Mouse (Mus musculus): Measurements from ENCODE around the gene Pank3.
"Not testable (repeated sequence)": the region's sequence is repeated elsewhere in the genome, so short reads cannot be mapped to it uniquely, and the experiment has no call there.

Pank3 gene

DNA sequence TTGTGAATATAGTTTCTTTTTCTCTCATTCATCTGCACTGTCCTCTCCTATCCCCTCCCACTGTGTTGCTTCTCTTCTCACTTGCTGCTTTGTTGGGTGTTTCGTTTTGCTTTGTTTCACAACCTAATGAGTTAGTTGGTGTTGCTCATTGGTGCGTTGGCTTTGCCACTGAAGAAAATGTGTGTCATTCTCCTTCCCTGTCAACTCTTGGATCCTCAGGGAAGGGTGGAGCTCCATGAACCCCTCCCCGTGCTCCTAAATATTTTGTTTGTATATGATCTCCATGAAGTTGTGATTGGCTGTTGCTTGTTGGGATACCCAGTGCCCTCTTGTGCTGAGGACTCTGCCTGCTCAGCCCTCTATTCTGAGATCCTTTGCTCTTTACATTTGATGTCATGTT lies 11.1 kb downstream of the Pank3 start:
- DNase-seq (ENCODE audit: low spot score) = no peak

DNA sequence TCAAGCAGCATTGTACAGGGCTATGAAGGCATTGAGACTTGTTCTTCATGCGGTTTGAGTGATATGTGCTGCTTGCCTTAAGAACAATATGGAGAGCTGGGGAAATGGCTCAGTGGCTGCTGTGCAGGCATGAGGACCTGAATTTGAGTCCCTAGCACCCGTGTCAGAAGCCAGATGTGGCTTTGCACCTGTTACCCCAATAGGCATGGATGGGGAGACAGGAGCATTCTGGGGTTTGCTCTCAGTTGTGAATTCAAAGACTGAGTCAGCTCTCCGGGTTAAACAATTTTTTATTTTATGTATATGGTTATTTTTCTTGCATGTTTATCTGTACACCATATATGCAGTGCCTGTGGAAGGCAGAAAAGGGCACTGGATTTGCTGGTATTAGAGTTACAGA lies 13.2 kb downstream of the Pank3 start:
- no peak for DNase-seq (ENCODE audit: low spot score)

DNA sequence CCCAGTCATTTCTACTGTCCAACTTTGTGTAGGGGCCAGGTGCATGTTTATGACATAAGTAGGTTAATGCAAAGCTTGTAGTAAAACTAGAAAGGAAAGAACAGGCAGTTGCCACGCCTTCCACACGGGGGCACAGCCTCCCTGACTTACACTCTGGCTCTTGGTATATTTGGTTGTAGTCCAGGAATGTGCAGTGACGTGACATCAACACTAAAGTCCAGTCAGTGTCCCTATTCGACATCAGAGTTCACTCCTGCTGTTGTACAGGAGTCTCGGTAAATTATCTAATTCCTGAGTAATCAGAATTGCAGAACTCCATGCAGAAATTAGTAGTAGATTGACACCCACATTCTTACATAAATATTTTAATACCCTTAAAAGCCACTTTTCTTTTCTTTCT lies 13.8 kb downstream of the Pank3 start:
- no peak for DNase-seq (ENCODE audit: low spot score)

DNA sequence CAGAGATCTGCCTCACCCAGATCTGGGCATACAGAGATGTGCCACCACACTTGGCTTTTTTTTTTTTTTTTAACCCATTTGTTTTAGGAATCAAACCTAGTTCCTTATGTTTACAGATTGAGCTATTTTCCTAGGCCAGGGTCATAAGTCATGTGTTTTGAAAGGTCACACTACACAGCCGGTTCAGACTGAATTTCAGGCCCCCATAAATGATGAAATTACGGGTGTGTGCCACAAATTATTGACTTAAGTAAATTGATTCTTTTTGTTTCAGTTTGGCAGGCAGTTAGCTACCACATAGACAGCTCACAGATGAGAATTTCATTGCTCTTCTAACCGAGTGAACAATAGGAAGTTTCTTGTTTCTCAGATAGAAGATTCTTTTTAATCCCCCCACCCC lies 14.7 kb downstream of the Pank3 start:
- DNase-seq (ENCODE audit: low spot score) = no peak

DNA sequence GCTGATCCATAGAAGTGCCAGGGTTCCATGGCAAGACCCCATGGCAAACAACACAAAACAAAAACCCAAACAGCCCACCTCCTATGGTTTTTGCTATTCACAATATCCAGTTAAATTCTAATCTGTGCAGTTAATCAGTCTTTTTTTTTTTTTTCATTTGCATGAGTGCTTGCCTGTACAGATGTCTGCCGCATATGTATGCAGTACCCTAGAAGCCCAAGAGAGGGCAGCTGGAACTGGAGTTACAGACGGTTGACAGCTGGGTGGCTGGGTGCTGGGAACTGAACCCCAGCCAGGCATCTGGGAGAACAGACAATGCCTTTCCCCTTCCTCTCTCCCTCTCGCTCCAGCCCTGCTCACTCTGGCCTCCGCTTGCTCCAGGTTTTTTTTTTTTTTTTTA lies 15.3 kb downstream of the Pank3 start:
- no peak for DNase-seq (ENCODE audit: low spot score)

DNA sequence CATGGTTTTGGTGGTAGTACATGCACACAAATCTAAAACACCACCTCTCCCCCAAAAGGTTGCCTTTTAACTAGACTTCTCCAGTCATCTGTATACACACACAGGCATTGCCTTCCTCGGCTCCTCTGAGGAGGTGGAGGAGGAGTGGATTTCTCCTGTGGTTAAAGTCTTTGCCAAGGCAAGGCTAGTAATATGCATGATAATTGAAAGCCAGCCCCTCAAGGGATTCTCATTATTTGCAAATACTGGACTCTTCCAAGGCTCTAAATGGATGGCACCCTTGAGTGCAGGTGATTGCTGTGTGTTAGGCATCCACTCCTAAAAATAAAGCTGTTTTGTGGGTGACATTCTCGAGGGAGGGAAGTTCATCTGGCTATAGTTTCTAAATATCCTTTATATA lies 19.2 kb downstream of the Pank3 start:
- no peak for DNase-seq (ENCODE audit: low spot score)

DNA sequence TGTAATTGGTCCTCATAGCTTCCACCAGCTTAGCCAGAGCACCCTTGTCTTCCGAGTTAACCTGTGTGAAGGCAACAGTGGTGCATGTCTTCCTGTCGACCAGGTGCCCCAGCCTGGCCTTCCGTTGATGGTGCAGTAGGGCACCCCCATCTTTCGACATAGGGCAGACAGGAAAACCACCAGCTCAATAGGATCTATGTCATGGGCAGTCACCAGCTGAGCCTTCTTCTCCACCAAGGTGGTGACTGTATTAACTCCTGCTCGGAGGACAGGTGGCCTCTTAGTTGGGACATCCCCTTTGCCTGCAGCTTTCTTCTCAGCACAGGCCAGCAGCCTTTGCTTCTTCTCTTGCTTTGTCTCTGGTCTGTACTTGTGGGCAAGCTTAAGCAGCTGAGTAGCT lies 23.5 kb downstream of the Pank3 start:
- not testable (repeated sequence) for DNase-seq (ENCODE audit: low spot score)

DNA sequence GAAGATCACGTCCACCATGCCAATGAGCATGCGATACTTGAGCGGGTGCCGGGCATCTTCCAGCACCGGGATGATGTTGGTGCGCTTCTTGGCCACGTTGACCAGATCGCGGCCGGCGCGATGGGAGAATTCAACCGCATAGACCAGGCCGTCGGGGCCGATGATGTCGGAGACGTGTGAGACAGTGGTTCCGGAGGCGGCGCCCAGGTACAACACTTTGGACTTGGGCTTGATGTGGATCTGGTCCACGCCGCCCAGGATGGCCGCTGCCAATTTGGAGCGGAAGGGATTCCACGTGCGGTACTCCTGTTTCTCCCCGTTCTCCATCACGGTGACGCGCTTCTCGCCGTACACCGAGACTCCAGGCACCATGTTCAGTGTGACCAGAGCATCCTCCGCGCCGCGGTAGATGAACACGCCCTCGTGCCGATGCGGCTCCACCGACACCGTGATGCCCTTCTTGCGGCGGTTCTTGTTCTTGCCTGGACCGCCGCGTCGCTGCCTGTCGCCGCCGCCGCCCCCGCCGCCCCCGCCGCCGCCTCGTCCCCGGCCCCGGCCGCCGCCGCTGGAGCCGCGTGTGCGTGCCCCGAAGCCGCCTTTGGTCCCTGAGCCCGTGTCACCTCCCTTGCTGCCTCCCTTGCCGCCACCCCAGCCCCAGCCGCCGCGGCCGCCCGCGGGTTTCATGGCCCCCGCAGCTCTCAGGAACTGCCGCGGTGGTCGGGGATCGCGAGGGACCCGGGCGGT lies 28.6 kb downstream of the Pank3 start:
- no peak for DNase-seq (ENCODE audit: low spot score)

DNA sequence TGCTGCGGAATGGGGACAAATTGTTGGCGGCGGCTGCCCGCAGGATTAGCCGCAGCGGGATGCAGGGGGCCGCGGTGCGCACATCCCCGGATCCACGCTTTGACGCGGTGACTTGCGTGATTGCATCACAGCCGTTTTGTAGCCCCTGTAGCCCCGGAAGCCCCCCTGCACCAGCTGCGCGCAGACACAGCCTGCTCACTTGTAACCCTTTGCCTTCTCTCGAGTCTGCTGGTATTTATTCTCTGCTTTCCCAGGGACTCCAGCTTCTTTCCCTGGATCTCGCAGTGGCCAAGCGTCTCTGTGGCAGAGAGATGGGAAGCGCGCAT lies 29.2 kb downstream of the Pank3 start:
- no peak for DNase-seq (ENCODE audit: low spot score)

DNA sequence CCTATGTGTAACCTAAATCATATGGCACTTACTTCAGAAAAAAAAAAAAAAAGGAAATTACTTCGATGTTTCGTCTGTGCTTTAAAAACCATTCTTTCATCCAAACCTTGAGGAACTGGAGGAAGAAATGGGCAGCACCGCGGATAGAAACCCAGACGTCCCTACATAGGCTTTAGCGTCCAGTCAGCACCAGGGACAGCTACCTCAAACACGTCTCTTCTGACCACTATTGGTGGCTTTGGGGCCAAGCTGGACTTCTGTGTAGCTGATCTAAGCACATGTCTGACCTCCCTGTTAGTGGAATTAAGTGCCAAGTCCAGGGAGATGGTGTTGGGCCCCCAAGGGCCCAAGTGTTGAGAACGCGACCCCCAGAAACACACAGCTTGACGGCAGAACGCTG lies 29.6 kb downstream of the Pank3 start, which contains the start of gene Fbll1:
Gene Fbll1, minus strand, starts transcription at position 11 of the 400 bp plus-strand sequence.
- peak; percentile 60 for DNase-seq (ENCODE audit: low spot score)

DNA sequence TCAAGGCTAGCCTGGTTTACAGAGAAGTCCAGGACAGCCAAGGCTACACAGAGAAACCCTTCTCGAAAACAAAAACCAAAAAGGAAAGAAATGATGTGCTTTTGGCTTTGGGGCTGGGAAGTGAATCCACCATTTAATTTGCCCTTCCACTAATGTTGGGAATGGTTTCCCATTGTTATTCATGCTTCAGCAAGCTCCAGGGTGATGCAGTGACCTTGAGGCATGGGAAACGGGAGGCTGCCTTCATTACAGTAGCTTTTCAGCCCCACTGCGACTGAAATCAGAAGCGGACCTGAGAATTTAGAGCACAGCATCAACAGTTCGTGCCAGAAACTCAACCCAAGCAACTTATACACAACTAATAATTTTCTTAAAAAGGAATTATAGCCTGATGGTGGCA lies 32.0 kb downstream of the Pank3 start:
- no peak for DNase-seq (ENCODE audit: low spot score)

DNA sequence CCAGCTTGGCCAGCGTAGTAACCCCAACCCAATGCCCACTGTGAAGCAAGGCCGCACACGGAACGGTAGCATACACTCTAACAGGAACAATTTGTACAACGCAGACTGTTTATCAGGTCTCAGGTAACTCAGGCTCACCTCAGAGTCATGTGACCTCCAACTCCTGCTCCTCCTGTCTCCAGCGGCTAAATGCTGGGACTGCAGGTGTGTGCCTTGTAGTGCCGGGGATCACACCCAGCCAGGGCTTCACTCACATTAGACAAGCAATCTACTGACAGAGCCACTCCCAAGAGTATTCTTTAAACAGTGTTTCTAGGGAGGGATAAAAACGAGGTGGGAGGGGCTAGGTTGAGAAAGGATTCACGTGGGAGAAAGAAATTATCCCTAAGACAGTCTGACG lies 42.2 kb downstream of the Pank3 start:
- no peak for DNase-seq (ENCODE audit: low spot score)

DNA sequence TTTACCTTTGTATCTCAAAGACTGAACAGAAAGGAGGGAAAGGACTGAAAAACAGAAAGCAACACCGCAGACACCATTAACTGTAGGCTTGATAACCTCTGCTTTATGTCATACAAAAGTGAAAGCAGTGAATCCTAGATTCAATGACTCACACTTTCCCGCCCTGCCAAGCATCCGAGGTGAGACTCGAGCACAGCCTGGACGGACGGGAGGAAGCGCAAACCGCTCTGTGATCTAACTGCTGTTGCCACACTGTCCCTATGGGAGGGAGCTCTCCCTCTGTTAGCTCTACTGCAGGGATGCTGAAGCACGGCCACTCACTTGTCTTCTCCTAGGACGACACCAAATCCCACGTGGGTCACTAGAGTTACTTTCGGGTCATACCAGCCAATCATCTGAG lies 47.0 kb downstream of the Pank3 start:
- DNase-seq (ENCODE audit: low spot score) = no peak

DNA sequence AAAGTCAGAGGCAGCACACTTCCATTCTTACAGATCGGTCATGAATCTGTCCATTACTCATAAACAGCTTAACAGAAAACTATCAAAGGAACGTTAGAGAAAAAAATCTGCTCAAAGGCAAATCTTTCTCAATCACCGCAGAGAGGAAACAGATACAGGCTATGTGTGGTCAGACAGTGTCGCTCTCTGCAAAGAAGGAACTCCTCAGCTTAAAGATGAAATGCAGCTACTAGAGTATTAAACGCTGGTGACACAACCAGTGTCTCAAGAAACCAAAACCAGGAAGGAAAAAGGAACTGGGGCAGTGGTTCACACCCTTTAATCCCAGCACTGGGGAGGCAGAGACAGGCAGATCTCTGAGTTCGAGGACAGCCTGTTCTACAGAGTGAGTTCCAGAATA lies 58.4 kb downstream of the Pank3 start:
- no peak for DNase-seq (ENCODE audit: low spot score)

DNA sequence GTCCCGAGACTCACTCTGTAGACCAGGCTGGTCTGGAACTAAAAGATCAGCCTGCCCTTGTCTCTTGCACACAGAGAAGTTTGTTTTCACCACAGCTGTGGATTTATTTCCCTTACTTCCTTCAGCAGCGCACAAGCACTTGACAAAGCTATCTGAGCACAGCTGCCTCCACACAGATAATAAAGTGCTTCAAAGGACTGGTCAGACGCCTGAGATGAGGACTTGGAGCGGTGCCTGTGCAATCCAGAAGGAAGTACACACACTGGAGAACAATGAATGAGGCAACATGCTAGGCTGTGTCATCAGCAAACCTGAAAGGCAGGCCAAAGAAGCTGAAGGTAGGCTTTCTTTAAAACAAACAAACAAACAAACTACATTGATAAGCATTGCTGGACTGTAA lies 62.9 kb downstream of the Pank3 start:
- no peak for DNase-seq (ENCODE audit: low spot score)

DNA sequence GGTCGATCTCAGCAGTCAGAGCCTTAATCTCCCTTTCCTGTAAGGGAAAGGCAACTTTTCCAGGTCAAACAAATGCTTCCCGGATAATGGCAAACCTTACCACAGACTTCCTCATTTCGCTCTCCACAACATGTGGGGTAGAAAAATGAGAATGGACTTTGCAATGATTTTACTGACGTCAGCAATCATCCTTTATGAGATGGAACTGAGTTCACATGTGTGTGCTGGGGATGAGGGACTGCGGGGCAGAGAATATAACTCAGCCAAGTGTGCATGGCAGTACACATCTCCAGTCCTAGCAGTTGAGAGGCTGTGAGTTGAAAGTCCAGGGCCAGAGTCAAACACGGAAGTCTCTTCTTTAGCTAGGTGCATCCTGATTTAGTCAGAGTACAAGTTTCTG lies 64.0 kb downstream of the Pank3 start:
- no peak for DNase-seq (ENCODE audit: low spot score)

DNA sequence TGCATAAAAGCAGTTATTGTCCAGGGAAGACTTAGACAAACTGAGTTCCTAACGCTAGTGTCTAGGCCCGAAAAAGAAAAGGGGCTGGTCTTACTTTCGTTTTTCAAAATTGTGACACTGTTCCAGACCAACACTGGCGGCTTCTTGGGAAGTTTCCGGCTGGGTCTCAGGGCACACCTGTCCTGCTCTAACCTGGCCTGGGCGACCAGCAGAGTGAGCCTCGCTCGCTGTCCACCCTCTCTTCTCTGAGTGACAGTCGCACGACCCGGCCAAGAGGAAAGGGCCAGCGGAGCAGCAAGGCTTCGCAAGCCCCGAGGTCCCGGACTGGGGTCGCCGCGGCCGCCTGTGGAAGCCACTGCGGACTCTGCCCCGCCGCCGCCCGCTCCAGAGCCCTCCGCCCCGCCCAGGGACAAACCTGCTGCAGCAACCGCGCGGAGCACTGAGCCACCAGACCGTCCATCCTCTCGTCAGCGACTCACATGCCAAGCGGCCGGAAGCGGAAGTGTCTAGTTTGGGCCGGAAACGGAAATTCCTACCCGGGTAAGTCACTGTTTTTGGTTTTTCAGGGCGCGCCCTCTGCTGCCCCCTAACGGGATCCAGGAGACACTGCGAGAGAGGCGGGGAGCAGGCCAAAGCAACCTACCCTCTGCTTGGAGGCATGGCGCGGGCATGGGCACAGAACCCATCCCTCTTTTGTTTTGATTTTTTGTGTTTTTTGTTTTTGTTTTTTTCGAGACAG lies 64.9 kb downstream of the Pank3 start, which contains the start of gene Rars:
Gene Rars, minus strand, starts transcription at position 485 of the 739 bp plus-strand sequence.
- peak; percentile 92 for DNase-seq (ENCODE audit: low spot score)

DNA sequence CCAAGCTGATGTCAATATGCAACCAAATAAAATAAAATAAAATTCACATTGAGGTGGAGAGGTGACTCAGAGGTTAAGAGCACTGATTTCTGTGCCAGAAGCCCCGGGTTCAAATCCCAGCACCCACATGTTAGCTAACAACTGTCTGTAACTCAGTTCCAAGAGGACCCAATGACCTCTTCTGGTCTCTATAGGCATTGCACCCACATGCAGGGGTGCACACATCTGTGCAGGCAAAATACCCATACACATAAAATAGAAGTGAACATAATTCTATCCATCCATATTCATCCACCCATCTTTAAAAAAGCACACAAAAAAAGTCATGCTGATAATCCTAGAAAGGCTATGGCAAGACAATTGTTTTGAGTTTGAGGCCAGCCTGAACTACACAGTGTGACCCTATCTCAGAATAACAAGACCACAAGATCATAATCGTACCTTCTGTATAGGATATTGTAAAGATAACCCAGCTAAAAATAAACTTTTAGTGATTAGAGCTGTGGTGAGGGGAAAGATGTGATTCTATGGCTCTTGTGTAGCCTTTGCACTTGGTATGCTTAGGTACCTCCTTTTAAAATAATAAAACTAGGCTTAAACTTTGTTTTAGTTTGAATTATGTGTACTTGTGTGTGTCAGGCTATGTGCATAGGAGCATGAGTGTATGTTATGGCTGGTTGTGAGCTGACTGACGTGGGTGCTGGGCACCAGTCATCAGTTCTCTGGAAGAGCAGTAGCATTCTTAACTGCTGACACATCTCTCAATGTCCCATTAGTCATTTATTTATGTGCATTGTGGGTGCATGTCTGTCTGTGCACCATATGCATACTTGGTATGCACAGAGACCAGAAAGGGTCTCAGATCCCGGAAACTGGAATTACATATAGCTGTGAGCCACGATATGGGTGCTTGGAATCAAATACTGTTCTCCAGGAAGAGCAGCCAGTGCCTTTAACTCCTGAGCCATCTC lies 68.2 kb downstream of the Pank3 start:
- no peak for DNase-seq (ENCODE audit: low spot score)

DNA sequence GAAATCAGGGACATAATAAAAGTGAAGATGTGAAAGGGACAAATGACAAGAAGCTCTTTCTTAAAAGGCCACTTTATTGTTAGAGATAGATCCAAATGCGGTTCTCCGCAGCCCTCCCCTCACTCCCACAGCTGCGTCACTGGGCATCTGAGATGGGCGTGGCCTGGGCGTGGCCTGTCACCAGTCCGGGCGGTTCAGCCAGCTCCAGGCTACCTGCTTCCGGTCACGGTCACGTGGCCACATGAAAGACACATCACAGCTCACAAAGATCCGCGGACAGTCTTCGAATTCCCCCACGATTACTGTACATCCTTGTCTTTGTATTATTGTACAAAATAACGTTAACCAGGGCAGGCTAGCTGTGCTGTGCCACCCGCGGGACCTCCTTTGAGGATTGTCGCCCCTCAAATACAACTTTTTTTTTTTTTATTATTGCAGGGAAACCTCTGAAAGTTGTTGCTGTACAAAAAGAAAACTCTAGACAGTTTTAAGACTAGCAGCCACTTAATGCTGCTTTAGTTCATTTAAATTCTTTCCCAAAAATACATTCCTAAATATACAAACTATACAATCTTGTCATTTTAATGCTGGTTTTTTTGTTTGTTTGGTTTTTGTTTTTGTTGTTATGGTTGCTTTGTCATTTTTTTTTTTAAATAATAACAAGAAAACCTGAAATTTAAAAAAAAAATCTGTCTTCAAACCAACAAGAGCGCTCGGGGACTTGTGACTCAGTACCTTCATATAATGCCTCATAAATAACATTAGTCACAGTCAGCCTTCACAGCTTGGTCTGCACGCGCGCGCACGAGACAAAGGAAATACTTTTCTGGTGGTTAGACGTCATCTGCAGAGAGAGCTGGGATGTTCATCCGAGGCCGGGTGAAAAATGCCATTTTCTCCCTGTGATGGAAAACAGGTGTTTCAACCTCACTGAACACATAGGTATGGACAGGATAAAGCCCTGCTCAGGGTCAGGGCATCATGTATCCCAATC lies 69.4 kb downstream of the Pank3 start:
- DNase-seq (ENCODE audit: low spot score) = peak; percentile 82

DNA sequence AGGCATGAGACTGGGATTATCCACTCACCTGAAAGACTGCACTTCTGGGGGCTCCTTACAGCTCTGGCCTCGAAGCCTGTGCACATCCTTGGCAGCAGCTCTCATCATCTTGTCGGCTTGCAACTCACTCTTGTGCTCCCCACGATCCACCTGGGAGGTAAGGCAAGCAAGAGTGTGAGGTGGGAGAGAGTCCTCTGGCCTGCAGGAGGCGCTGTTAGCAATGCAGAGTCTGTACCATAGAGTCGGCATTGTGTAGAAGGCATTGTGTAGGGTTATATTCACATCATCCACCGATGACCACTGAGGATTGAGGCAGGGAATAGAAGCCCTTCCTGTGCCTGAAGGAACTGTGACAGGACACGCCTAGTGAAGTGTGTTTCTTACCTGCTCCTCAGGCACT lies 71.0 kb downstream of the Pank3 start:
- DNase-seq (ENCODE audit: low spot score) = no peak

DNA sequence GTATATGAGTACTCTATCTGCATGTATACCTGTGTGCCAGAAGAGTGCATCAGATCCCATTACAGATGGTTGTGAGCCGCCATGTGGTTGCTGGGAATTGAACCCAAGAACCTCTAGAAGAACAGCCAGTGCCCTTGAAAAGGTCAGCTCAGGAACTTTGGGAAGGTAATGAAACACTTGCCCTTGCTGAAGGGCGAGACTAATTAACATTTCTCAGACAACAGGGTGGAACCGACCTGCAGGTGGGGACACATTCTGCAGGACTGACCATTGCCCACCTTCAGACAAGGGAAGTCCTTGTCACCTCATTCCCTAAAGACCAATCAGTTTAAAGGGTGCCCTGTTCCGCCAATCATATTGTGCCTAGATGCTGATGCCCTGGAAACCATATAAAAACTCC lies 71.5 kb downstream of the Pank3 start:
- not testable (repeated sequence) for DNase-seq (ENCODE audit: low spot score)
